Mouse (Mus musculus) adrenal gland, postnatal 25 days (tissue): ENCODE data around the gene Lyrm4. TPM values are rescaled to one million over a fixed set of nuclear protein-coding genes. Genes with fewer than 3 reads are reported as not detected.
A peak's percentile ranks its signal among the peaks of the same experiment; 100 is the strongest.

ENCODE experiments used
- DNase-seq: peaks from one replicate; pipeline ENCODE4 v3.0.0; 2021; ENCODE audit warnings: mixed read lengths
- total RNA-seq: library from RNA; stranded (reverse); gene quantifications from 2 replicates; pipeline ENCODE4 v1.2.3, GENCODE M21; 2021

Gene Lyrm4
- total RNA-seq, 1 experiment from 2014 or later: 22.9 TPM

GRCm38 (mm10) chr13:36096684-36097383, 20.5 kb downstream of the Lyrm4 start:
- no peak for DNase-seq

GRCm38 (mm10) chr13:36088168-36088567, 29.2 kb downstream of the Lyrm4 start:
- no peak for DNase-seq

GRCm38 (mm10) chr13:36087427-36087826, 29.9 kb downstream of the Lyrm4 start:
- DNase-seq: no peak

DNA sequence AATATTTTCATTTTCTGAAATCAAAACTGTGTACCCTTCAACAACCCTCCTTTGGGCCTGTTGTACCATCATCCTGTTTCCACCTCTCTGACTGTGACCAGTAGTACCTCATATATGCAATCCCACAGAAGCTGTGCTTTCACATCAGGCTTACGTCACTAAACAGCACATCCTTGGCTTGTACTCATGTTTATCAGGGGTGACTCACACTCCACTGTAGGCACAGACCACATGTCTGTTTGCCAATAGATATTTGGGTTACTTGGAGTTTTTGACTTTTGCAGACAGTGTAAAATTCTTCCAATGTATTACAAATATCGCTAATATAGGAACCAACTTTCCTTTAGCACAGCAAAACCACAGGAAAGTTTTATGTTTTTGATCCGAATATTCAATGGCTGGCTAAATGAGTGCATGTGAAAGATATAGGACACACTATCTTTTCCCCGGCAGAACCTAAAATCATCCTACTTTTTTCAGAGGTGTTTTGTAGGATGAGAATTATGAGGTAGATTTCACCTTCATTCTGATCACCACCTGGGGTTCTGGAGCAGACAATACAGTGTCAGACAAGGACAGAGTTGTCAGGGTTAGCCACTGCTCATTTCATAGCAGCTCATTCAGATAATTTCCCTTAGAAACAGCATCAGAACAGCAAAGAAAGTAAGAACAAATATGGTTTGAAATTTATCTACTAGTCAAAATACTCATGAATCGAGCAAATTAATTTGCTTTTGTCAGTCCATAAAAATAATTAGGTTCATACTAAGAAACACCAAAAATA, 30.5 kb downstream of the Lyrm4 start:
- peak; percentile 10 for DNase-seq

DNA sequence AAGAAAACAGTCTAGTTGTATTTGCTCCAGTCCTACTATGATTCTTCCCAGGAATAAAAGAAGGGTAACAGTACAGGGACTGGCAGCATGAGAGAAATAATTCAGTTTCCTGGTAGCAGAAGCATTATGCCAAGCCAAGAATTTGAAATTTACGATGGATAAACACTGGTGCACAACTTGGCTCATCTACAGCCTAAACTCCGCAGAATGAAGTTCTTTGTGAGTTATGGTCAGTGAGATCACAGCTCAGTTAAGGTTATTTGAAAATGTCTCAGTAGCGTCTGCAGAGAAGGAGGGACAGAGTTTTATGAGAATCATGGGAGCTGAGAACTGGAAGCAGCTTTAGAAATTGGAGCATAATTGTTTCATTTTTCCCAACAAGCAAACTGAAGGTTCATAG, 31.4 kb downstream of the Lyrm4 start:
- no peak for DNase-seq

DNA sequence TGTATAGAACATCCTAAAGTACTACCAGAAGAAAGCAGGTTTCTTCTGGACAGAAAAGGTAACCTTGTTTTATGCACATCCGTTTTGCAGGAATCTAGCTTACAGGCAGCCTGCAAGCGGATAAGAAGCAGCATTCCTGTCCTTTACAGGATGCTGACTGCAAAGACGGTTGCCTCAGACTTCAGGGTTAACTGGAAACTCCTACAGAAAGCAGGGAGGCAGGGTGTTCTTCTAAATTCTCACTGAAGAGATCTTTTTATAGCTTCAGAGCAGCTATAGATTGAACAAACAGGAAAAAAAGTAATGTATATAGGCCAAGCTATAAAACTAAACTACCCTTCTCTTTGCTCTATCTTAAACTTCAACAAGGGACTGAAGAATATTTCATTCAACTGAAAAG, 32.6 kb downstream of the Lyrm4 start:
- DNase-seq: no peak

- DNase-seq: no peak
Measured at GRCm38 (mm10) chr13:36081591-36081990, 35.7 kb downstream of the Lyrm4 start.

DNA sequence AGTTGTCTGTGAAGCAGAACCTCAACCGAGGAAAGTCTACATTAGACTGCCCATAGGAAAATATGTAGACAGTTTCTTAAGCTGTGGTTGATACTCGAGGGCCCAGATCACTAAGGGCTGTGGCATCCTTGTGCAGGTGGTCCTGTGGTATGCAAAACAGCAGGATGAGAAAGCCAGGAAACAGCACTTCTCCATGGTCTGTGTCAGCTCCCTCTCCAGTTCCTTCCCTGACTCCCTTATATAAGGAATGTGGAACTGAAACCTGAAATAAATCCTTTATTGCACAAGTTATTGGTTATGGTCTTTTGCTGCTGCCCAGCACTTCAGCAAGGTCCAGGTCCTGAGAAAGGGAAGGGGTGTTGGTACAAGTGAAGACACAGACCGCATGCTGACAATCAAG, 42.8 kb downstream of the Lyrm4 start:
- no peak for DNase-seq

DNA sequence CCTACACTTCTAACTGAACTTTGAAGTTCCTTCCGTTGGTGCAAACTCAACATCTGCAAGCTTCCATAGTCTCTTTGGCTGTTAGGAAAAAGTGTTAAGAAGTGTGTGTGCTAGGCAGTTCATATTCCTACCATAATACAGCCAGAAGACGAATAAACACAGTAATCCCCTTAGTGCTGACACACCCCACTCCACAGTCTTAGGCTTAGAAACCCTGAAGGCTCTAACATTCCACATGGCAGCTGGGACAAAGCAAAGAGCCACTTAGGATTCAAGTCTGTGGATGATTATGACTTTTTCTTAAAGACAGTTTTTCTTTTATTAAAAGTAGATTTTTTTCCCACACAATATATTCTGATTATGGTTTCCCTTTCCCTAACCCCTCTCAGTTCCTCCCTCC, 50.6 kb downstream of the Lyrm4 start:
- no peak for DNase-seq

GRCm38 (mm10) chr13:36057489-36057888, 59.8 kb downstream of the Lyrm4 start:
- no peak for DNase-seq

- DNase-seq: no peak
Measured at GRCm38 (mm10) chr13:36056925-36057324, 60.4 kb downstream of the Lyrm4 start.

DNA sequence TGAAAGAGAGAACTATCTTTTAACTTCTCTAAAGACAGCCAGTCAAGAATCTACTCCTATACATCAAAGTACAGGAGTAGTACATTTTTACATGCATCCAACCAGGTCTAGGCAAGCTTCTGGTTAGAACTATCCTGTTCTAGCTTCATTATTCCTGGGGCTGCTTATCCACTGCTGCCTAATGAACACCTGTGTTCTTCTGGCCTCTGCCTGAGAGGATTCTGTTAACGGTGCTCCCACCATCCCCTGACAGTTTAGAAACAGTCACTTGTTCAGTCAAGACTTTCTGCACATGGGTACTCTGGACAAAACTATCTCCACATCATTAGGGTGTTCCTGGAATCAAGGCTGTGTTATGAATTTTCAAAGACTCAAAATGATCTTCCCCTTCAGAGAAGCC, 60.8 kb downstream of the Lyrm4 start:
- no peak for DNase-seq

DNA sequence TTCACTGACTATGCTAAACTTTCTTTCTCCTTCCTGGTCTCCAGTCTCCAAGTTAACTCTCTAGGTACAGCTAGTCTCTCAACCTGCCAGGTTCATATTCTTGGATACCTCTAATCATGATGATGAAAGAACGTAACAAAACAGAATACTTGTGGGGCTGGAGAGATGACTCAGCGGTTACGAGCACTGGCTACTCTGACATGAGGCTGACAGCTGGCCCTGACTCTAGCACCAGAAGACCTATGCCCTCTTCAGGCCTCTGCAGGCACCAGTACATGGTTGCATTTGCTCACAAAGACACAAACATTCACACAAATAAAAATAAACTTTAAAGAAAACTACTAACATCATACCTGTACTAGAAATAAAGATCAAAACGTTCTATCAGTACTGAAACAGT, 81.8 kb downstream of the Lyrm4 start:
- DNase-seq: no peak

DNA sequence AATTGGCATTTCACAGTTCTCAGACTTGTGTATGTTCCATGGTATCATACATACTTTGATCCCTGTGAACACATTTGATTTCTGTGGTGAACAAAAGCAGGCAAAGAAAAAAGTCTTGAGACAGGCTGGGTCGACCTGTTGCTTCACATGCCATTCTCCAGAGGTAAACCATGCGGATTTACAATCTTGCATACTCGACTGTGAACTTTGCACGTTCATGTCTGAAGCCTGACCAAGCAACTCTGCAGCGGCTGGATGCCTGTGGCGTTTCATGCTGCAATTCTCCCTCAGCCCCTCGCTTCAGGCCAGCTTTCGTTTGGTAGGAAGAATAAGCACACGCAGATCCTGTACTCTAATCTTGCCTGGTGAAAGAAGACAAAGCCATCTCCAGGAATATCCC, 85.4 kb downstream of the Lyrm4 start:
- no peak for DNase-seq

DNA sequence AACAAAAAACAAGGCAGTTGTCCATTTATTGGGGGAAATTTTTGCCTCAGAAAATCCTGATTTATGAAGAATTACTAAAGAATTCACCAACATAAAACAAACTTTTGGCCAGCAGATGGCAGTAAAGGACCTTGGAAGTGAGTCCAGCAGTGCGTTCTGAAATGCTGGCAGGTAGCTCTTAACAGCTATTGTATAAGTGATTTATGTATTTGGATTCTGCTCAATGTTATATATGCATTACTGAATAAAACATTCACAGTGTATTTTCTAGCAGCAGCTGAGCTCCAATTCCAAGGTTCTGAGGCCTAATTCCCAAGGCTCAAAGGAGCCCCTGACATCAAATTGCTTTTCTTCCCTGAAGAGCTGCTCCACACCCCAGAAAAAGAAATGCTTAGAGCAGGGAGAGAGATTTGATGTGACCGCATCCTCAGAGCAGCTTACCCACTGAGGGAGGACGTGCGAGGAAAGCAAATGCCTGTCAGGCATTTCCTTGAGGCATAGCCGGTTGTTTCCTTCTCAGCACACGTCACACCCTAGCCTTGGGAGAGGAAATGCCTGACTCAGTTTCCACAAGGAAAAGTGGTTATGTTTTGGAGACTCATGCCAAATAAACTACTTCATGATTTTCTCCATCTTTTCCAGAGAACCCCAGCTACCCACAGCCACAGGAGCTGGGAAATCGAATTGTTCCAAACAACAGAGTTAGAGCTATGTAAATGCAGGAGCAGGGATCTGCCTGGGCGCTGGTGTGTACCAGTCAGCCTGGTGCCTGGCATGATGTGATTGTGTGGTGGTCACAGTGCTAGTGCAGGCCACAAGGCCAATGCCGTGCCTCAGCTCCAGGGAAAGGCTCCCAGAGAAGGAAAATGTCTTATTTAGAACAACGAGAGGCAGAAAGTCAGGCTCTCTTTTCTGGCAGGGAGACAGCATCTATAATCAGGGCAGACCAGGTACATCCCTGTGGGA, 97.7 kb downstream of the Lyrm4 start:
- peak; percentile 51 for DNase-seq

GRCm38 (mm10) chr13:36018017-36018416, 99.3 kb downstream of the Lyrm4 start:
- DNase-seq: no peak

- DNase-seq: no peak
Measured at GRCm38 (mm10) chr13:36015636-36016035, 101.7 kb downstream of the Lyrm4 start.

- no peak for DNase-seq
Measured at GRCm38 (mm10) chr13:36009981-36010380, 107.3 kb downstream of the Lyrm4 start.

GRCm38 (mm10) chr13:36000798-36001197, 116.5 kb downstream of the Lyrm4 start:
- no peak for DNase-seq

DNA sequence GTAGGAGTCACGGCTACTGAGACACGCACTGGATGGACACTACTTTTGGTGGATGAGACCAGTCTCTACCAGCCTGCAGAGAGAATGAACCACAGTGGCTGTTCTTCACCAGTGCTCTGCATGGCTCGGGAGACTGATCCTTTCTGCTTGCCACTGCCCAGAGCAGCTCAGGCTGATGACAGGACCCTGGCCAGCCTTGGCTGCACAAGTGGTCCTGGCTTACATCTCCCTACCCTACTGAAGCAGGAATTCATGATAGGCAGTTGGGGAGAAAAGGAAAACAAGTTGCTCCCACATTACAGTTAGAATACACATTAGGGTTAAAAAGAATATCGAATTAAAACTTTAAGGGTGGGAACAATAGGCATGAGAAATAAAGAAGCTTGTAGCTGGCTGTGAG, 119.7 kb downstream of the Lyrm4 start:
- no peak for DNase-seq

- DNase-seq: no peak
Measured at GRCm38 (mm10) chr13:35995696-35996426, 121.5 kb downstream of the Lyrm4 start.

DNA sequence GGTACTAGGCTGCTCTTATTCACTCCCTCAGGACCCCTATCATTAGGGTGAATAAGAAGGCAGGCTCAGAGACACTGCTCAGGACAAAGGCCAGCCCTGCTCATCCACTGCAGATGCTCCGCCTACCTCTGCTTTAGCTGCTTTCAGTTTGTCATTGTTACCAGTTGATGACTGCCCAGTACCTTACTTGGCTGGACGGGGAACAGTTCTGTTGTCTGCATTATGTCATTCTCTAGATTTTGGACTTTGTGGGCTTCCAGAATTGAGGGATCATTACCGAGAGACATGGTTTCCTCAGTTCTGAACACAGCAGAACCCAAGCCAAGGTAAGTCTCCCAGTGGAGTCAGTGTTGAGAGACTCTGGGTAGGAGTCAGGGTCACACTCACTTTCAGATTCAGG, 122.1 kb downstream of the Lyrm4 start:
- no peak for DNase-seq
